Mouse (Mus musculus) stomach, postnatal 0 days (tissue): ENCODE data around the gene Eif4e3. TPM values are rescaled to one million over a fixed set of nuclear protein-coding genes. Genes with fewer than 3 reads are reported as not detected.

Experiments used
- ATAC-seq: fragments of 200-750 bp; cut with Nextera tagmentation; 2 replicates; pipeline ENCODE4 v1.8.0; 2017; ENCODE audit not compliant: low FRiP score, low TSS enrichment
- DNase-seq: peaks from one replicate; pipeline ENCODE4 v3.0.0-alpha.2; 2016; ENCODE audit warnings: low spot score
- H3K27ac ChIP-seq: fragments of 300-500 bp; sonication (generic); replicated peaks from 2 replicates; pipeline ENCODE4 v1.5.1; 2014; ENCODE audit warnings: mild to moderate bottlenecking, control low read depth
- H3K27me3 ChIP-seq: fragments of 300-500 bp; sonication (generic); 2 replicates; pipeline ENCODE4 v1.6.1; 2014; ENCODE audit warnings: low read length; ENCODE audit not compliant: control insufficient read depth, insufficient read depth
- H3K36me3 ChIP-seq: fragments of 300-500 bp; sonication (generic); 2 replicates; pipeline ENCODE4 v1.6.1; 2014; ENCODE audit warnings: low read length, mixed read lengths; ENCODE audit not compliant: control insufficient read depth, insufficient read depth
- H3K4me1 ChIP-seq: fragments of 300-500 bp; sonication (generic); replicated peaks from 2 replicates; pipeline ENCODE4 v1.6.1; 2014; ENCODE audit warnings: antibody characterized with exemption; ENCODE audit not compliant: control insufficient read depth, insufficient read depth
- H3K4me2 ChIP-seq: fragments of 300-500 bp; sonication (generic); replicated peaks from 2 replicates; pipeline ENCODE4 v1.6.1; 2014; ENCODE audit warnings: low read depth, mild to moderate bottlenecking, control low read depth, moderate library complexity
- H3K4me3 ChIP-seq: fragments of 300-500 bp; sonication (generic); 2 replicates; pipeline ENCODE4 v1.5.1; 2014; ENCODE audit warnings: low read depth, low read length, control low read depth
- H3K9ac ChIP-seq: fragments of 300-500 bp; sonication (generic); 2 replicates; pipeline ENCODE4 v1.6.1; 2014; ENCODE audit warnings: mild to moderate bottlenecking, low read length, control low read depth, mixed read lengths
- H3K9me3 ChIP-seq: fragments of 300-500 bp; sonication (generic); 2 replicates; pipeline ENCODE4 v1.6.1; 2016; ENCODE audit warnings: low read length; ENCODE audit not compliant: control insufficient read depth
- CTCF ChIP-seq: IDR thresholded peaks from 2 replicates; pipeline ENCODE4 v1.5.1; 2016; ENCODE audit warnings: antibody characterized with exemption, low read depth, mild to moderate bottlenecking, moderate library complexity
- EP300 ChIP-seq: optimal IDR thresholded peaks from 2 replicates; pipeline ENCODE3; 2016; ENCODE audit warnings: antibody characterized with exemption
- WGBS: fragments of 180-500 bp; shearing (Covaris S2); extraction: QIAGEN DNeasy Blood & Tissue Kit; methylation state at CpG from one replicate; pipeline ENCODE4 v1.1.7; 2014; 5-methylcytosine and 5-hydroxymethylcytosine counted together
- polyA plus RNA-seq: library from polyadenylated mRNA; unstranded; fragments of >200 nt; fragmentation: Nextera tagmentation; extraction: Ambion mirVana; gene quantifications from 2 replicates; pipeline ENCODE4 v1.2.1, GENCODE M21; 2015

Gene Eif4e3
- polyA plus RNA-seq, 1 experiment from 2014 or later = 7.8 TPM

GRCm38 (mm10) chr6:99658586-99658985, 8.0 kb downstream of the Eif4e3 start:
- H3K4me1 ChIP-seq = no peaks in the 10 kb centered on the region
- H3K27me3 ChIP-seq = no peaks in the 10 kb centered on the region
- no peaks in the 10 kb centered on the region for H3K9me3 ChIP-seq
- no peak overlapping the region for H3K27ac ChIP-seq
- no peak overlapping the region for H3K9ac ChIP-seq
- ATAC-seq = no peak
- H3K36me3 ChIP-seq = no peaks in the 10 kb centered on the region
- DNase-seq = no peak
- no peak for TF ChIP-seq EP300
- no peak for TF ChIP-seq CTCF
- H3K4me3 ChIP-seq = no peak overlapping the region
- H3K4me2 ChIP-seq = no peak overlapping the region
- 82% methylated on average over 10 of the region's 10 CpGs for WGBS

- ATAC-seq (no peak), DNase-seq (no peak)
- Histone ChIP-seq H3K4me3 (no peak overlapping the region), H3K27me3 (no peaks in the 10 kb centered on the region), H3K9me3 (no peaks in the 10 kb centered on the region), H3K9ac (no peak overlapping the region), H3K27ac (no peak overlapping the region), H3K4me1 (no peaks in the 10 kb centered on the region), H3K36me3 (0 out of 2 replicates have a peak, but pooled peaks cover 3% of the 10 kb centered on the region), H3K4me2 (no peak overlapping the region)
- TF ChIP-seq EP300 (no peak), CTCF (no peak)
- WGBS = 92% methylated on average over 2 of the region's 2 CpGs
Measured at GRCm38 (mm10) chr6:99656088-99656487, 10.5 kb downstream of the Eif4e3 start.

GRCm38 (mm10) chr6:99655488-99655887, 11.1 kb downstream of the Eif4e3 start:
- TF ChIP-seq EP300 = no peak
- TF ChIP-seq CTCF = no peak
- Histone ChIP-seq H3K27ac (no peak overlapping the region), H3K27me3 (no peaks in the 10 kb centered on the region), H3K4me2 (no peak overlapping the region), H3K36me3 (0 out of 2 replicates have a peak, but pooled peaks cover 3% of the 10 kb centered on the region), H3K9me3 (no peaks in the 10 kb centered on the region), H3K4me1 (no peaks in the 10 kb centered on the region), H3K9ac (no peak overlapping the region), H3K4me3 (no peak overlapping the region)
- no peak for DNase-seq
- WGBS = 58% methylated on average over 7 of the region's 7 CpGs
- no peak for ATAC-seq

DNA sequence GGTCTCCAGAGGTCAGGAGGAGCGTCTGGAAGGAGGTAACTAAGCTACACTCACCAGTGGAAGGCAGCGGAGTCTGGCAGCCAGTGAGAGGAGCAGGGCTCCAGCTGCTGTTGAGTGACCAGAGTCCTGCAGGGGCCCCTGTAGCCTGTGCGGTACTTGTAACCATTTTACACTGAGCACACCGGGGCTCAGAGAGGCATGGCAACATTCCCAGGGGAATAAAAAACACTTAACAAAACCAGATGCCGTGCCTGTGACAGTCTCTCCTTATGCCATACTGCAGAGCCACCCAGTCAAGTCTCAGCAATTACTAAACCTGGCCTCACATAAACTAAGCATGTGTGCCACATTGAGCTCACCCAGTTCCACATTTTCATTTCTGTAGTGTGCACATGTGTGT, 12.2 kb downstream of the Eif4e3 start:
- TF ChIP-seq CTCF = no peak
- TF ChIP-seq EP300 = no peak

DNA sequence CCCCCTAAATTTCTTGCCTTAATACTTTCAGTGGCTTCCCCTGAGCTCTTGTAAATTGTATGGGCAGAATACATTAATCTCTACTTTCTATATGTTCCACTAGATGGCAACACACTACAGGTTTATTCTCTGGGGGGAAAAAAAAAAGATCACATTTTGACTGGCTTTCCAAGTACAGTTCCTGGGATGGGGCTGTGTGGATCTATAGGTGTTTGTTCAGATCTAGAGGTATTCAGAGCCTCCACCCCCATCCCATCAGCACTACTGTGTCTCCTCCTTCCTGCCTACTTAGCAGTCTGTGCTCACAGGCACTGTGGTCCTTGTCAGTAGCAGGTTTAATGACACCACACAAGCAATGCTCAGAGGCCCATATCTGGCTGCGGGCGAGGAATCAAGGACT, 14.2 kb downstream of the Eif4e3 start:
- Histone ChIP-seq H3K27me3 (no peaks in the 10 kb centered on the region), H3K4me1 (no peaks in the 10 kb centered on the region), H3K9ac (no peak overlapping the region), H3K9me3 (no peaks in the 10 kb centered on the region), H3K4me3 (no peak overlapping the region), H3K36me3 (0 out of 2 replicates have a peak, but pooled peaks cover 3% of the 10 kb centered on the region), H3K4me2 (no peak overlapping the region), H3K27ac (no peak overlapping the region)
- 77% methylated on average over 2 of the region's 2 CpGs for WGBS
- peak; percentile 65 for TF ChIP-seq CTCF
- TF ChIP-seq EP300 = no peak
- ATAC-seq = no peak
- no peak for DNase-seq

More for the DNA sequence above, 12.2 kb downstream of the Eif4e3 start:
- Histone ChIP-seq H3K4me2 (no peak overlapping the region), H3K9me3 (no peaks in the 10 kb centered on the region), H3K27ac (no peak overlapping the region), H3K27me3 (no peaks in the 10 kb centered on the region), H3K4me1 (no peaks in the 10 kb centered on the region), H3K36me3 (0 out of 2 replicates have a peak, but pooled peaks cover 3% of the 10 kb centered on the region), H3K9ac (no peak overlapping the region), H3K4me3 (no peak overlapping the region)
- 54% methylated on average over 5 of the region's 5 CpGs for WGBS
- no peak for ATAC-seq
- DNase-seq = no peak

DNA sequence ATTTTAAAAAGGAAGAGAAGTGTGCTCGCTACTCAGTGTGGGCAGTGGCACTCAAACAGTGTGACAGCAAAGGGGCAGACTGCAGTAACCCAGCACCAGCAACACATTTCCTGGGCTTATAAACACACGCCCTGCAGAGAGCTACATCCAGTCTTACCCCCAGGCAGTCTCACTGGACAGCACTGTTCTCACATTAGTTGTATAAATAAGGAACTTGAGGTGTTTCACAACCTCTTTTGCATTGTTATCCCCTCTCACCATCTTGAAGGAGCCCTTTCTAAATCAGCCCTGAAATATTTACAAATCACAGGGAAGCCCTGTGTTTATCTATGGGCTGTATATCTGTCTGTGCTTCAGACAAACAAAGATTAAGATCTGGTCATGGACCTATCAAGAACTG, 17.3 kb downstream of the Eif4e3 start:
- Histone ChIP-seq H3K4me2 (no peak overlapping the region), H3K9ac (no peak overlapping the region), H3K9me3 (no peaks in the 10 kb centered on the region), H3K27me3 (no peaks in the 10 kb centered on the region), H3K36me3 (0 out of 2 replicates have a peak, but pooled peaks cover 3% of the 10 kb centered on the region), H3K4me1 (no peaks in the 10 kb centered on the region; the same call in 1 of the 2 replicates), H3K27ac (no peak overlapping the region), H3K4me3 (no peak overlapping the region)
- no peak for DNase-seq
- WGBS = 55% methylated on average over 2 of the region's 2 CpGs
- no peak for ATAC-seq
- no peak for TF ChIP-seq EP300
- TF ChIP-seq CTCF = no peak
